Mouse (Mus musculus) MEL (cell line): ENCODE results near the gene Spc24. TPM values are rescaled to one million over a fixed set of nuclear protein-coding genes. Genes with fewer than 3 reads are reported as not detected.

Experiments used
- DNase-seq: peaks from one replicate; pipeline ENCODE4 v3.0.0; 2011; ENCODE audit warnings: low read depth, low spot score
- H3K27ac ChIP-seq: 2 replicates; pipeline ENCODE4 v1.5.1; 2012; ENCODE audit warnings: low read depth, mild to moderate bottlenecking, control low read depth, low read length, moderate library complexity; ENCODE audit not compliant: control insufficient read depth
- H3K27me3 ChIP-seq, 2 experiments: fragments of 150-350 bp in 1 of 2; sonication (generic) in 1 of 2; 2 replicates each; pipeline ENCODE4 v1.6.1; 2012; ENCODE audit warnings: low read length in 2 of 2, mild to moderate bottlenecking in 2 of 2, improper control_type of control experiment in 1 of 2, moderate library complexity in 1 of 2; ENCODE audit not compliant: insufficient read depth in 2 of 2, control insufficient read depth in 1 of 2
- H3K36me3 ChIP-seq, 2 experiments: 2 replicates each; pipeline ENCODE4 v1.6.1; 2012 to 2014; ENCODE audit warnings: low read length in 2 of 2, improper control_type of control experiment in 1 of 2, inconsistent platforms in 1 of 2, mild to moderate bottlenecking in 1 of 2; ENCODE audit not compliant: insufficient read depth in 2 of 2, control insufficient read depth in 1 of 2
- H3K4me1 ChIP-seq, 2 experiments: fragments of 150-350 bp in 1 of 2; sonication (generic) in 1 of 2; 2 replicates each; pipeline ENCODE4 v1.6.1; 2012; ENCODE audit warnings: low read length in 2 of 2, improper control_type of control experiment in 1 of 2, mild to moderate bottlenecking in 1 of 2; ENCODE audit not compliant: insufficient read depth in 2 of 2, control insufficient read depth in 1 of 2
- H3K4me3 ChIP-seq, 2 experiments: fragments of 150-350 bp in 1 of 2; sonication (generic) in 1 of 2; 2 replicates each; pipeline ENCODE4 v1.5.1; 2012; ENCODE audit warnings: low read depth in 2 of 2, low read length in 2 of 2, mild to moderate bottlenecking in 2 of 2, moderate library complexity in 2 of 2, control low read depth in 1 of 2, improper control_type of control experiment in 1 of 2; ENCODE audit not compliant: control insufficient read depth in 1 of 2, insufficient read depth in 1 of 2
- H3K79me2 ChIP-seq: 2 replicates; pipeline ENCODE4 v1.6.1; 2012; ENCODE audit warnings: mild to moderate bottlenecking, low read length, moderate library complexity; ENCODE audit not compliant: control insufficient read depth, poor library complexity, insufficient read depth
- H3K9ac ChIP-seq: 2 replicates; pipeline ENCODE4 v1.6.1; 2012; ENCODE audit warnings: low read depth, mild to moderate bottlenecking, control low read depth, low read length, moderate library complexity; ENCODE audit not compliant: control insufficient read depth, poor library complexity, severe bottlenecking
- H3K9me3 ChIP-seq: fragments of 150-350 bp; sonication (generic); replicated peaks from 2 replicates; pipeline ENCODE4 v1.6.1; 2012; ENCODE audit warnings: mild to moderate bottlenecking, low read length, improper control_type of control experiment, moderate library complexity; ENCODE audit not compliant: insufficient read depth
- BHLHE40 ChIP-seq: IDR thresholded peaks from 2 replicates; pipeline ENCODE4 v1.6.1; 2012; ENCODE audit warnings: low read depth, mild to moderate bottlenecking, inconsistent platforms, low read length, improper control_type of control experiment, borderline replicate concordance
- CHD1 ChIP-seq: IDR thresholded peaks from 2 replicates; pipeline ENCODE4 v1.6.1; 2012; ENCODE audit warnings: low read depth, mild to moderate bottlenecking, inconsistent platforms, low read length, improper control_type of control experiment
- ETS1 ChIP-seq: IDR thresholded peaks from 2 replicates; pipeline ENCODE4 v1.6.1; 2012; ENCODE audit warnings: low read depth, mild to moderate bottlenecking, inconsistent platforms, low read length, improper control_type of control experiment, moderate library complexity
- MAFK ChIP-seq: IDR thresholded peaks from 2 replicates; pipeline ENCODE4 v1.6.1; 2011; ENCODE audit warnings: low read depth, mild to moderate bottlenecking, low read length, improper control_type of control experiment, borderline replicate concordance
- MAZ ChIP-seq: IDR thresholded peaks from 2 replicates; pipeline ENCODE4 v1.6.1; 2012; ENCODE audit warnings: low read depth, mild to moderate bottlenecking, inconsistent platforms, low read length, improper control_type of control experiment
- MEF2A ChIP-seq: IDR thresholded peaks from 2 replicates; pipeline ENCODE4 v1.6.1; 2014; ENCODE audit warnings: low read depth, mild to moderate bottlenecking, inconsistent platforms, low read length, improper control_type of control experiment; ENCODE audit not compliant: poor library complexity, insufficient replicate concordance, severe bottlenecking; ENCODE audit errors: extremely low read depth
- MXI1 ChIP-seq: IDR thresholded peaks from 2 replicates; pipeline ENCODE4 v1.6.1; 2011; ENCODE audit warnings: mild to moderate bottlenecking, low read depth, low read length, improper control_type of control experiment
- MYB ChIP-seq: IDR thresholded peaks from 2 replicates; pipeline ENCODE4 v1.6.1; 2011; ENCODE audit warnings: mild to moderate bottlenecking, low read depth, low read length, improper control_type of control experiment
- NRF1 ChIP-seq: IDR thresholded peaks from 2 replicates; pipeline ENCODE4 v1.6.1; 2014; ENCODE audit warnings: low read depth, mild to moderate bottlenecking, inconsistent platforms, low read length, improper control_type of control experiment, moderate library complexity; ENCODE audit not compliant: poor library complexity, insufficient read depth, severe bottlenecking
- POLR2AphosphoS2 ChIP-seq: IDR thresholded peaks from 2 replicates; pipeline ENCODE4 v1.6.1; 2011; ENCODE audit warnings: low read length, improper control_type of control experiment
- POLR2AphosphoS5 ChIP-seq: IDR thresholded peaks from 2 replicates; pipeline ENCODE4 v1.6.1; 2012; ENCODE audit warnings: low read depth, borderline replicate concordance, mild to moderate bottlenecking, inconsistent platforms, low read length, moderate library complexity, mixed read lengths
- RCOR1 ChIP-seq: IDR thresholded peaks from 2 replicates; pipeline ENCODE4 v1.6.1; 2012; ENCODE audit warnings: low read depth, mild to moderate bottlenecking, inconsistent platforms, low read length, improper control_type of control experiment
- SIN3A ChIP-seq: IDR thresholded peaks from 2 replicates; pipeline ENCODE4 v1.6.1; 2012; ENCODE audit warnings: low read length, improper control_type of control experiment, inconsistent platforms
- TCF12 ChIP-seq: IDR thresholded peaks from 2 replicates; pipeline ENCODE4 v1.6.1; 2014; ENCODE audit warnings: low read depth, mild to moderate bottlenecking, inconsistent platforms, low read length, improper control_type of control experiment, moderate library complexity
- UBTF ChIP-seq: IDR thresholded peaks from 2 replicates; pipeline ENCODE4 v1.6.1; 2012; ENCODE audit warnings: low read depth, mild to moderate bottlenecking, inconsistent platforms, low read length, improper control_type of control experiment, moderate library complexity, borderline replicate concordance; ENCODE audit not compliant: insufficient read depth
- ZKSCAN1 ChIP-seq: IDR thresholded peaks from 2 replicates; pipeline ENCODE4 v1.6.1; 2012; ENCODE audit warnings: low read depth, mild to moderate bottlenecking, inconsistent platforms, low read length, improper control_type of control experiment, moderate library complexity
- ZMIZ1 ChIP-seq: IDR thresholded peaks from 2 replicates; pipeline ENCODE4 v1.6.1; 2012; ENCODE audit warnings: low read depth, mild to moderate bottlenecking, inconsistent platforms, low read length, improper control_type of control experiment, moderate library complexity
- polyA plus RNA-seq, 2 experiments: library from polyadenylated mRNA; stranded (reverse) in 1 of 2; unstranded in 1 of 2; fragments of >175 nt in 1 of 2; fragments of >200 nt in 1 of 2; gene quantifications; 2 replicates each; pipeline versions ENCODE4 v1.2.1 to v1.2.4; 2012; ENCODE audit warnings: low replicate concordance in 2 of 2, low read depth in 1 of 2; ENCODE audit not compliant: insufficient read length in 2 of 2, insufficient read depth in 1 of 2, missing spikeins in 1 of 2
- total RNA-seq: library from RNA; depleted of rRNA; stranded (reverse); fragments of 300-350 nt; gene quantifications from 2 replicates; pipeline ENCODE4 v1.2.3, GENCODE M21; 2012

The Spc24 gene
- total and polyA plus RNA-seq, 3 experiments = 304 to 377 TPM; not detected in 1

DNA sequence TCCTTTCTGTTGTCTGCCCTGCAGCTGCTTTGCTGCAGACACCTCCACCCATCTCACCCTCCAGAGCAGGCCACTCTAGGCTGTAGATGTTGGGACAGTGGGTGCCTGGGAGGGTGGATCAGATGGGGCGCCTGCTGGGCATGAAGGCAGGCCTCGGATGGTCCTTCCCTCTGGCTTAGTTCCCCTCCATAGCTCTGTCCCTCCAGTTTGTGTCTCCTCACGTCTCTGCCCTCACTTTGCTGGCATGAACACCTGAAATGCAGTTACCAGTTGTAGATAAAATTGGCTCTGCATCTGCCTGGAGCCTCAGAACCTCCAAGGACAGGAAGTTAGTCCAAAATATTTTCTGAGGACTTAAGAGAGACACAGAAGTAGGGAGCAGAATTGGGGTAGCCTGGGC is 36.8 kb upstream of the Spc24 start:
- Histone ChIP-seq H3K4me1 (peaks cover 4 to 7% of the 10 kb centered on the region in 2 experiments; a peak in 3 of 4 replicates), H3K4me3 (no peak overlapping the region), H3K27me3 (no peaks in the 10 kb centered on the region), H3K27ac (no peak overlapping the region), H3K36me3 (no peaks in the 10 kb centered on the region), H3K9me3 (no peaks in the 10 kb centered on the region), H3K79me2 (no peaks in the 10 kb centered on the region; the same call in 1 of the 2 replicates), H3K9ac (no peak overlapping the region)
- DNase-seq = peak; percentile 49
- TF ChIP-seq ZKSCAN1 (no peak), UBTF (no peak), MAZ (no peak), NRF1 (no peak), RCOR1 (no peak), POLR2AphosphoS5 (no peak), BHLHE40 (no peak), ZMIZ1 (no peak), SIN3A (no peak)
- TF ChIP-seq, all 39 proteins: peak for 0

DNA sequence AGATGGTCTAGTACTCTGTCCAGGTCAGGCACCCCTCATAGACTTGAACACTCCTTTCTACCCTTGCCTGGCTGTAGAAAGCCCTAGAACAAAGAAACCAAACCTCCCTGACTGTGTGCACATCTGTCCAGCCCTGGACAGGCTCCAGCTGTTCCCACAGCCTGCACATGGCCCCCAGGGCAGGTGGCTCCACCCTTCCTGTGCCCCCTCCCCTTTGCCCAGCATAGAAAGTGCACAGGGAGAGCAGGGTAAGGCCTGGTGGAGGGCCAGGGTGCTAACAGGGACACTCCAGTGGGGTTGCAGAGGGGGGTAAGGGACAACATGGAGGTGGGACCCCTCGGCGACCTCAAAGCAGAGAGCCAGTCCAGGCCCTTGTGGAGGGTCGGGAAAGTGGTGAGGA is 36.2 kb upstream of the Spc24 start:
- Histone ChIP-seq H3K9ac (no peak overlapping the region), H3K4me3 (no peak overlapping the region), H3K27me3 (no peaks in the 10 kb centered on the region), H3K79me2 (no peaks in the 10 kb centered on the region; the same call in 1 of the 2 replicates), H3K4me1 (peaks cover 4 to 7% of the 10 kb centered on the region in 2 experiments; a peak in 3 of 4 replicates), H3K27ac (no peak overlapping the region), H3K9me3 (no peaks in the 10 kb centered on the region), H3K36me3 (no peaks in the 10 kb centered on the region)
- TF ChIP-seq TCF12 (no peak), MEF2A (no peak), MAZ (no peak), MAFK (no peak), MYB (no peak), POLR2AphosphoS2 (no peak), ZMIZ1 (no peak), RCOR1 (no peak), CHD1 (no peak), MXI1 (no peak), ETS1 (no peak)
- no peak for DNase-seq
